Mouse (Mus musculus) limb, embryonic 11.5 days (tissue): Measurements from ENCODE around the gene Eif5. TPM values are rescaled to one million over a fixed set of nuclear protein-coding genes. Genes with fewer than 3 reads are reported as not detected.
A peak's percentile ranks its signal among the peaks of the same experiment; 100 is the strongest.

ENCODE experiments used
- ATAC-seq: fragments of 200-750 bp; cut with Nextera tagmentation; 2 replicates; pipeline ENCODE4 v1.8.0; 2017; ENCODE audit warnings: low read depth; ENCODE audit not compliant: insufficient number of reproducible peaks, low FRiP score, low TSS enrichment
- DNase-seq: peaks from one replicate; pipeline ENCODE4 v3.0.0-alpha.2; 2015; ENCODE audit warnings: low spot score
- H3K27ac ChIP-seq: fragments of 300-500 bp; sonication (generic); replicated peaks from 2 replicates; pipeline ENCODE4 v1.5.1; 2014; ENCODE audit warnings: low read depth, mild to moderate bottlenecking, low read length
- H3K27me3 ChIP-seq: fragments of 300-500 bp; sonication (generic); 2 replicates; pipeline ENCODE4 v1.6.1; 2014; ENCODE audit warnings: mild to moderate bottlenecking, low read length, mixed read lengths; ENCODE audit not compliant: control insufficient read depth, insufficient read depth
- H3K36me3 ChIP-seq: fragments of 300-500 bp; sonication (generic); 2 replicates; pipeline ENCODE4 v1.6.1; 2014; ENCODE audit warnings: mild to moderate bottlenecking, low read length, moderate library complexity, mixed read lengths; ENCODE audit not compliant: control insufficient read depth, insufficient read depth
- H3K4me1 ChIP-seq: fragments of 300-500 bp; sonication (generic); 2 replicates; pipeline ENCODE4 v1.6.1; 2014; ENCODE audit warnings: low read length, mixed read lengths; ENCODE audit not compliant: control insufficient read depth, insufficient read depth
- H3K4me2 ChIP-seq: fragments of 300-500 bp; sonication (generic); 2 replicates; pipeline ENCODE4 v1.6.1; 2014; ENCODE audit warnings: low read depth, mild to moderate bottlenecking, moderate library complexity; ENCODE audit not compliant: severe bottlenecking
- H3K4me3 ChIP-seq: fragments of 300-500 bp; sonication (generic); 2 replicates; pipeline ENCODE4 v1.5.1; 2014; ENCODE audit warnings: low read depth, low read length
- H3K9ac ChIP-seq: fragments of 300-500 bp; sonication (generic); 2 replicates; pipeline ENCODE4 v1.6.1; 2014; ENCODE audit warnings: mild to moderate bottlenecking, low read length
- H3K9me3 ChIP-seq: fragments of 300-500 bp; sonication (generic); 2 replicates; pipeline ENCODE4 v1.6.1; 2016; ENCODE audit warnings: low read length; ENCODE audit not compliant: control insufficient read depth
- WGBS: fragments of 180-500 bp; shearing (Covaris S2); extraction: QIAGEN DNeasy Blood & Tissue Kit; methylation state at CpG from one replicate; pipeline ENCODE4 v1.1.7; 2014; 5-methylcytosine and 5-hydroxymethylcytosine counted together
- polyA plus RNA-seq: library from polyadenylated mRNA; unstranded; fragments of >200 nt; fragmentation: Nextera tagmentation; extraction: Ambion mirVana; gene quantifications from 2 replicates; pipeline ENCODE4 v1.2.1, GENCODE M21; 2014

Eif5 gene
- polyA plus RNA-seq, 1 experiment from 2014 or later, result 666 TPM

- Histone ChIP-seq H3K4me3 (no peak overlapping the region), H3K27ac (no peak overlapping the region), H3K27me3 (no peaks in the 10 kb centered on the region), H3K4me1 (no peaks in the 10 kb centered on the region), H3K9me3 (no peaks in the 10 kb centered on the region), H3K4me2 (no peak overlapping the region), H3K36me3 (no peaks in the 10 kb centered on the region), H3K9ac (no peak overlapping the region)
- 16% methylated on average over 8 of the region's 8 CpGs for WGBS
- no peak for ATAC-seq
- DNase-seq, result no peak
Observed at GRCm38 (mm10) chr12:111529192-111529591, 8.6 kb upstream of the Eif5 start.

- ATAC-seq (no peak), DNase-seq (no peak)
- WGBS, result 53% methylated on average over 11 of the region's 11 CpGs
- H3K27me3 ChIP-seq, result no peaks in the 10 kb centered on the region
- H3K9me3 ChIP-seq, result no peaks in the 10 kb centered on the region
- H3K4me2 ChIP-seq, result no peak overlapping the region
- no peak overlapping the region for H3K9ac ChIP-seq
- no peak overlapping the region for H3K27ac ChIP-seq
- H3K4me1 ChIP-seq, result peaks cover 5% of the 10 kb centered on the region; the same call in 1 of the 2 replicates
- no peak overlapping the region for H3K4me3 ChIP-seq
- no peaks in the 10 kb centered on the region for H3K36me3 ChIP-seq
Observed at GRCm38 (mm10) chr12:111533096-111533794, 4.6 kb upstream of the Eif5 start.

GRCm38 (mm10) chr12:111535281-111535680, 2.5 kb upstream of the Eif5 start:
- no peak overlapping the region for H3K27ac ChIP-seq
- no peak for DNase-seq
- H3K4me2 ChIP-seq, result no peak overlapping the region
- no peak overlapping the region for H3K4me3 ChIP-seq
- no peaks in the 10 kb centered on the region for H3K27me3 ChIP-seq
- H3K4me1 ChIP-seq, result peaks cover 5% of the 10 kb centered on the region; the same call in 1 of the 2 replicates
- 57% methylated on average over 6 of the region's 6 CpGs for WGBS
- no peaks in the 10 kb centered on the region for H3K9me3 ChIP-seq
- ATAC-seq, result no peak
- peaks cover 6% of the 10 kb centered on the region for H3K36me3 ChIP-seq
- H3K9ac ChIP-seq, result no peak overlapping the region

GRCm38 (mm10) chr12:111535762-111536161, 2.1 kb upstream of the Eif5 start:
- Histone ChIP-seq H3K36me3 (peaks cover 9% of the 10 kb centered on the region), H3K4me2 (no peak overlapping the region), H3K27ac (no peak overlapping the region), H3K9ac (peak overlapping the region; percentile 17; the same call in 1 of the 2 replicates), H3K27me3 (no peaks in the 10 kb centered on the region), H3K9me3 (no peaks in the 10 kb centered on the region), H3K4me1 (peaks cover 5% of the 10 kb centered on the region; the same call in 1 of the 2 replicates), H3K4me3 (no peak overlapping the region)
- WGBS, result 83% methylated on average over 5 of the region's 5 CpGs
- no peak for DNase-seq
- no peak for ATAC-seq

GRCm38 (mm10) chr12:111536746-111537145, 1.1 kb upstream of the Eif5 start:
- peak overlapping the region; percentile 98 for H3K9ac ChIP-seq
- no peaks in the 10 kb centered on the region for H3K27me3 ChIP-seq
- no peak overlapping the region for H3K27ac ChIP-seq
- H3K36me3 ChIP-seq, result peaks cover 17% of the 10 kb centered on the region
- peak overlapping the region; percentile 58 for H3K4me2 ChIP-seq
- WGBS, result 42% methylated on average over 4 of the region's 4 CpGs
- no peaks in the 10 kb centered on the region for H3K9me3 ChIP-seq
- no peak for DNase-seq
- ATAC-seq, result no peak
- H3K4me1 ChIP-seq, result peaks cover 5% of the 10 kb centered on the region; the same call in 1 of the 2 replicates
- peak overlapping the region; percentile 97 for H3K4me3 ChIP-seq

- H3K27ac ChIP-seq, result peak overlapping the region; percentile 21; the same call in 1 of the 2 replicates
- peaks cover 17% of the 10 kb centered on the region for H3K36me3 ChIP-seq
- peak overlapping the region; percentile 98 for H3K9ac ChIP-seq
- ATAC-seq (peak; percentile 41; the same call in 1 of the 2 replicates), DNase-seq (no peak)
- H3K4me3 ChIP-seq, result peak overlapping the region; percentile 97
- WGBS, result under 1% methylated on average over 22 of the region's 22 CpGs
- peaks cover 5% of the 10 kb centered on the region; the same call in 1 of the 2 replicates for H3K4me1 ChIP-seq
- no peaks in the 10 kb centered on the region for H3K9me3 ChIP-seq
- H3K4me2 ChIP-seq, result peak overlapping the region; percentile 58
- no peaks in the 10 kb centered on the region for H3K27me3 ChIP-seq
Observed at GRCm38 (mm10) chr12:111537341-111537740, 475 bp upstream of the Eif5 start.

- ATAC-seq (peak; percentile 27; the same call in 1 of the 2 replicates), DNase-seq (peak; percentile 85)
- peak overlapping the region; percentile 85 for H3K4me2 ChIP-seq
Observed at GRCm38 (mm10) chr12:111538292-111539040, 650 bp downstream of the Eif5 start.

GRCm38 (mm10) chr12:111539041-111539345, 1.2 kb downstream of the Eif5 start:
- no peak for DNase-seq
- ATAC-seq, result no peak
- peak overlapping the region; percentile 85 for H3K4me2 ChIP-seq
- H3K36me3 ChIP-seq, result peaks cover 17% of the 10 kb centered on the region
- peaks cover 5% of the 10 kb centered on the region; the same call in 1 of the 2 replicates for H3K4me1 ChIP-seq
- no peaks in the 10 kb centered on the region for H3K9me3 ChIP-seq
- no peaks in the 10 kb centered on the region for H3K27me3 ChIP-seq
- peak overlapping the region; percentile 97 for H3K4me3 ChIP-seq
- peak overlapping the region; percentile 97 for H3K9ac ChIP-seq
- 2% methylated on average over 18 of the region's 18 CpGs for WGBS
- H3K27ac ChIP-seq, result peak overlapping the region; percentile 92; the same call in 1 of the 2 replicates

More at GRCm38 (mm10) chr12:111538292-111539040, 650 bp downstream of the Eif5 start:
- under 1% methylated on average over 87 of the region's 111 CpGs for WGBS
- peak overlapping the region; percentile 97 for H3K9ac ChIP-seq
- H3K4me1 ChIP-seq, result peaks cover 5% of the 10 kb centered on the region; the same call in 1 of the 2 replicates
- H3K27me3 ChIP-seq, result no peaks in the 10 kb centered on the region
- peaks cover 17% of the 10 kb centered on the region for H3K36me3 ChIP-seq
- H3K9me3 ChIP-seq, result no peaks in the 10 kb centered on the region
- H3K27ac ChIP-seq, result peak overlapping the region; percentile 92
- H3K4me3 ChIP-seq, result peak overlapping the region; percentile 97
